Mouse (Mus musculus): ENCODE results near the gene Ifitm5. TPM values are rescaled to one million over a fixed set of nuclear protein-coding genes. Genes with fewer than 3 reads are reported as not detected.

Ifitm5 gene
- polyA plus RNA-seq, 1 experiment from 2014 or later, result 1.6 TPM

DNA sequence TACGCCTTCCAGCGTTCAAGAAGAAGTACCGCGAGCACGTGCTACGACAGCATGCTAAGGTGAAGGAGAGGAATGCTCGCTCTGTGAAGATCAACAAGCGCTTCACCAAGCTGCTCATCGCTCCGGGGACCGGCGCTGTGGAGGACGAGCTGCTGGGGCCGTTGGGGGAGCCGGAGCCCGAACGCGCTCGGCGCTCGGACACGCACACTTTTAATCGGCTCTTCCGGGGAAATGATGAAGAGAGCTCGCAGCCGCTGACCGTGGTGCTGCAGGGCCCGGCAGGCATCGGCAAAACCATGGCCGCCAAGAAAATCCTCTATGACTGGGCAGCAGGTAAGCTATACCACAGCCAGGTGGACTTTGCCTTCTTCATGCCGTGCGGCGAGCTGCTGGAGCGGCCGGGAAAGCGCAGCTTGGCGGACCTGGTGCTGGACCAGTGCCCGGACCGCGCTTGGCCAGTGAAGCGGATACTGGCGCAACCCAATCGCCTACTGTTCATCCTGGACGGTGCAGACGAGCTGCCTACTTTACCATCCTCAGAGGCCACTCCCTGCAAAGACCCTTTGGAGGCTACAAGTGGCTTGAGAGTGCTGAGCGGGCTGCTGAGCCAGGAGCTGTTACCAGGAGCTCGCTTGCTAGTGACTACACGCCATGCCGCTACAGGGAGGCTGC lies 27.6 kb downstream of the Ifitm5 start:
- H3K9me3 ChIP-seq (replicated peaks), result no peaks in the 10 kb centered on the region
- H3K27me3 ChIP-seq, result peaks cover 83% of the 10 kb centered on the region
- H3K4me3 ChIP-seq, result peak overlapping the region; percentile 37
- under 1% methylated on average over 49 of the region's 49 CpGs for WGBS
- no peaks in the 10 kb centered on the region for H3K36me3 ChIP-seq
- H3K27ac ChIP-seq, result no peak overlapping the region
- no peak for ATAC-seq (ENCODE audit: low FRiP score)
- H3K9ac ChIP-seq, result peak overlapping the region; percentile 44
- H3K4me1 ChIP-seq, result peaks cover 17% of the 10 kb centered on the region
- peak overlapping the region; percentile 87 for H3K4me2 ChIP-seq (replicated peaks)

DNA sequence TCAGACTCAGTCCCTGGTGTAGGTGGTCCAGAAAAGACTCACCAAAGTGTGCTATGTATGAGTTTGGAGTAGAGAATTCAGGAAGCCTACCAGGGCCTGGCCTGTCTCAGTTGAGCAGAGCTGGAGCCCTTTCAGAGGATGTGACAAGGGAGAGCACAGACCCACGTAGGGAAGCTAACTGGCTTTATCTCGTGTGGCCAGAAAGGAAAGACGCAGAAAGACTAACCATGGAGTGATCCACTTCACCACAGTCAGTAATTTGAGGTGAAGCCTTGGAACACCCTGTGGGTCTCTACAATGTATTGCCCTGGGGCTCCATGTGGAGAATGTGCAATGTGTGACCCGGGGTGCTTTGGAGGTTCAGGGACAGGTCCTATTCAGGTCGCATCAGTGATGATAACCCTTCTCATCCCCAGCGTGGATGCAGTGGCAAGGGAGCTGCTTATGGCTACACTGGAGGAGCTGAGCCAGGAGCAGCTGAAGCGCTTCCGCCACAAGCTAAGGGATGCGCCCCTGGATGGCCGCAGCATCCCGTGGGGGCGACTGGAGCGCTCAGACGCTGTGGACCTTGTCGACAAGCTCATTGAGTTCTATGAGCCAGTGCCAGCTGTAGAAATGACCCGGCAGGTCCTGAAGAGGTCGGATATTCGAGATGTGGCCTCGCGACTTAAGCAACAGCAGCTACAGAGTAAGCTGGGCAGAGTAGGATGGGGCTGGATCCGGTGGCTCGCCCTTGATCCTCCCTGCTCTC lies 28.7 kb downstream of the Ifitm5 start:
- Histone ChIP-seq H3K36me3 (no peaks in the 10 kb centered on the region), H3K4me1 (peaks cover 17% of the 10 kb centered on the region), H3K27ac (no peak overlapping the region), H3K9me3 (replicated peaks) (no peaks in the 10 kb centered on the region), H3K4me3 (no peak overlapping the region), H3K27me3 (peaks cover 82% of the 10 kb centered on the region), H3K4me2 (replicated peaks) (peak overlapping the region; percentile 87; the same call in 1 of the 2 replicates), H3K9ac (no peak overlapping the region)
- no peak for ATAC-seq (ENCODE audit: low FRiP score)
- WGBS, result 27% methylated on average over 22 of the region's 22 CpGs

- H3K4me2 ChIP-seq (replicated peaks), result peak within 1 kb of the TSS; percentile 87; the same call in 1 of the 2 replicates
- H3K36me3 ChIP-seq, result no peaks in the 10 kb centered on the region
- no peak within 1 kb of the TSS for H3K27ac ChIP-seq
- peaks cover 17% of the 10 kb centered on the region for H3K4me1 ChIP-seq
- ATAC-seq (ENCODE audit: low FRiP score), result no peak
- H3K4me3 ChIP-seq, result no peak within 1 kb of the TSS
- WGBS, result 80% methylated on average over 8 of the region's 8 CpGs
- H3K9ac ChIP-seq, result no peak within 1 kb of the TSS
- H3K9me3 ChIP-seq (replicated peaks), result no peaks in the 10 kb centered on the region
- peaks cover 78% of the 10 kb centered on the region for H3K27me3 ChIP-seq
These were observed 29.6 kb downstream of the Ifitm5 start, which contains the start of gene Nlrp6 for GRCm38 (mm10) chr7:140920418-140921029. TSS of gene Nlrp6 (plus strand) at chr7:140920902.

DNA sequence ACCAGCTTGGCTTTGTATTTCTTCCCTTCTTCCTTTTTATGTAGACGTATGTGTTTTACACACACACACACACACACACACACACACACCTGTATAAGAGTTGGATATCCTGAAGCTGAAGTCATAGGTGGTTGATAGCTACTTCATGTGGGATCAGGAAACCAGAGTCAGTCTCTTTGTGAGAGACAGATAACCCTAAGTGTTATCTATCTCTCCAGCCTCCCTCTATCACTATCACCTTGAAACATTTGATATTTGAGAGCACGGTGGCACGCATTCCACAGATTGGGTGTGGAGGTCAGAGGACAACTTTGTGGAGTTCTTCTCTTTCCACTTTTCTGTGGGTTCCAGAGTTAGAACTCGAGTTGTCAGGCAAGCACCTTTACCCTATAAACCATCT lies 30.2 kb downstream of the Ifitm5 start:
- H3K27ac ChIP-seq, result no peak overlapping the region
- WGBS, result 76% methylated on average over 4 of the region's 4 CpGs
- H3K9ac ChIP-seq, result no peak overlapping the region
- H3K4me1 ChIP-seq, result peaks cover 17% of the 10 kb centered on the region
- no peak overlapping the region for H3K4me3 ChIP-seq
- peaks cover 73% of the 10 kb centered on the region for H3K27me3 ChIP-seq
- ATAC-seq (ENCODE audit: low FRiP score), result no peak
- no peaks in the 10 kb centered on the region for H3K36me3 ChIP-seq
- no peaks in the 10 kb centered on the region for H3K9me3 ChIP-seq (replicated peaks)
- no peak overlapping the region for H3K4me2 ChIP-seq (replicated peaks)

- H3K4me3 ChIP-seq, result no peak overlapping the region
- no peak overlapping the region for H3K9ac ChIP-seq
- H3K4me1 ChIP-seq, result no peaks in the 10 kb centered on the region
- H3K4me2 ChIP-seq (replicated peaks), result no peak overlapping the region
- no peaks in the 10 kb centered on the region for H3K9me3 ChIP-seq (replicated peaks)
- no peak overlapping the region for H3K27ac ChIP-seq
- peaks cover 15% of the 10 kb centered on the region for H3K27me3 ChIP-seq
- no peaks in the 10 kb centered on the region for H3K36me3 ChIP-seq
- ATAC-seq (ENCODE audit: low FRiP score), result no peak
- 84% methylated on average over 8 of the region's 8 CpGs for WGBS
These were observed 35.9 kb downstream of the Ifitm5 start for GRCm38 (mm10) chr7:140914031-140914690.

DNA sequence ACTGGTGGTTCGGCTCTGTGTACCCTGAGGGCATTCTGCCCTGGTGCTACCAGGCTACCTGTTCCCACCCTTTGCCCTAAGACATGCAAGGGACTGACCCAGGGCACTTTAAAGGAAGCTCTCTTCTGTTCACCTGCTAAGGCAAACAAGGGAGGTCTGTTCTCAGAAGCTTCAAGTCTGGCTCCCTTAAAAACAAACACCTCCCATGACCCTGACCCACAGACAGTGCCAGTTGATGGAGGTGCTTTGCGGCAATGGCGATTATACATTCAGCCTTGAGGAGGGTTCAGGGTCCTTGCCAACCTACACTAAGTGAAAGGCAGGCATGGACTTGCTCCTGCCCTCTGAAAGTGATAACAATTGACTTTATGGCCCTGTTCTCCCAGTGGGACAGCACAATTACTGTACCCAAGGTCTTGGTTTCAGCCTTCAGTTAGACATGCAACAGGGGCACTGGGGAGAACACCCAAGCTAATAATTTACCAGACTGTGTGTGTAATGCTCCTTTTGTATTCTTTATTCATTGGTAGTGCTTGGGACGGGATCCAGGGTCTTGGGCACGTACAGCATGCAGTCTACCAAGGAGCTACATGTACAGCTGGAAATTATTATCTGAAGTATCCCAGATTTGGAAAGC lies 37.1 kb downstream of the Ifitm5 start:
- peaks cover 4% of the 10 kb centered on the region; the same call in 1 of the 2 replicates for H3K4me1 ChIP-seq
- no peaks in the 10 kb centered on the region for H3K9me3 ChIP-seq (replicated peaks)
- no peak overlapping the region for H3K27ac ChIP-seq
- no peak for ATAC-seq (ENCODE audit: low FRiP score)
- no peak overlapping the region for H3K4me3 ChIP-seq
- H3K36me3 ChIP-seq, result no peaks in the 10 kb centered on the region
- 64% methylated on average over 5 of the region's 5 CpGs for WGBS
- no peak overlapping the region for H3K9ac ChIP-seq
- peaks cover 7% of the 10 kb centered on the region for H3K27me3 ChIP-seq
- H3K4me2 ChIP-seq (replicated peaks), result no peak overlapping the region

GRCm38 (mm10) chr7:140912293-140912692 lies 37.8 kb downstream of the Ifitm5 start:
- Histone ChIP-seq H3K9ac (no peak overlapping the region), H3K4me3 (no peak overlapping the region), H3K4me2 (replicated peaks) (no peak overlapping the region), H3K9me3 (replicated peaks) (no peaks in the 10 kb centered on the region), H3K36me3 (no peaks in the 10 kb centered on the region), H3K27me3 (0 out of 2 replicates have a peak, but pooled peaks cover under 1% of the 10 kb centered on the region), H3K27ac (no peak overlapping the region), H3K4me1 (peaks cover 4% of the 10 kb centered on the region; the same call in 1 of the 2 replicates)
- WGBS, result 75% methylated on average over 3 of the region's 3 CpGs
- ATAC-seq (ENCODE audit: low FRiP score), result no peak

DNA sequence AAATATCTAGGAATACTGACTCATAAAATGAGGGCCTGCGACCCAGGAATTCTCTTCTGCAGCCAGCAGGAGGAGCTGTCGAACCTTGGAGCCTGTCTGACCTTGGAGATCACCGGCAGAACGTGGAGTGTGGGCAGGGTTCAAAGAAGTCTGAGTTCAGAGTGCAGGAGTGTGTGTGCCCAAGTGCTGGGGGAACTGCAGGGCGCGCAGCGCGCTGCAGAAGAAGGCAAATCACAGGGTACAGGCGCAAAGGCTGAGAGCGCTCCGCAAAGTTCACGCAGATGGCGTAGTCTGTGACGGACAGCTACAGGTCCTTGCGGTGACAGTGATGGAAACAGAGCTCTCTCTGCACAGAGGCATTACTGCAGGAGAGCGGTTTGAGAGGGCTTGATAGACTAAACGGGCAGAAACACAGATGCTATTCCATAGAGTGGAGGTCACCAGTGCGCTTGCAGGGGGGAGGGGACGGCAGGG lies 41.4 kb downstream of the Ifitm5 start:
- H3K9ac ChIP-seq, result peak overlapping the region; percentile 39; the same call in 1 of the 2 replicates
- ATAC-seq (ENCODE audit: low FRiP score), result peak; percentile 56
- 1% methylated on average over 19 of the region's 19 CpGs for WGBS

GRCm38 (mm10) chr7:140908181-140908580 lies 41.9 kb downstream of the Ifitm5 start:
- no peak overlapping the region for H3K27ac ChIP-seq
- ATAC-seq (ENCODE audit: low FRiP score), result no peak
- no peaks in the 10 kb centered on the region for H3K27me3 ChIP-seq
- WGBS, result 49% methylated on average over 7 of the region's 7 CpGs
- no peak overlapping the region for H3K4me3 ChIP-seq
- no peaks in the 10 kb centered on the region for H3K36me3 ChIP-seq
- no peaks in the 10 kb centered on the region for H3K9me3 ChIP-seq (replicated peaks)
- H3K4me2 ChIP-seq (replicated peaks), result no peak overlapping the region
- no peak overlapping the region for H3K9ac ChIP-seq
- peaks cover 4% of the 10 kb centered on the region; the same call in 1 of the 2 replicates for H3K4me1 ChIP-seq

More for the DNA sequence above, 41.4 kb downstream of the Ifitm5 start:
- H3K4me2 ChIP-seq (replicated peaks), result peak overlapping the region; percentile 76
- no peaks in the 10 kb centered on the region for H3K36me3 ChIP-seq
- no peak overlapping the region for H3K27ac ChIP-seq
- no peaks in the 10 kb centered on the region for H3K27me3 ChIP-seq
- no peaks in the 10 kb centered on the region for H3K9me3 ChIP-seq (replicated peaks)
- peaks cover 4% of the 10 kb centered on the region; the same call in 1 of the 2 replicates for H3K4me1 ChIP-seq
- peak overlapping the region; percentile 35 for H3K4me3 ChIP-seq

DNA sequence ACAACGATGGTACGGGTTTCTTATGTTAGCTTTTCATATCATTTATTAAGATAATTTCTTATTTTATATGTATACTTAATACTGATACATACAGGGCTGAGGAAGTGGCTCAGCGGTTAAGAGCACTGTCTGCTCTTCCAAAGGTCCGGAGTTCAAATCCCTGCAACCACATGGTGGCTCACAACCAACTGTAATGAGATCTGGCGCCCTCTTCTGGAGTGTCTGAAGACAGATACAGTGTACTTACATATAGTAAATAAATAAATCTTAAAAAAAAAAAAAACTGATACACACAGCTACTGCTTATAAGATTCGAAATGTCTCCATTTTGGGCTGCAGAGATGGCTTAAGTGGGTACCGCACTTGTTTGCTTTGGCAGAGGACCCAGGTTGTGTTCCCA lies 42.4 kb downstream of the Ifitm5 start:
- Histone ChIP-seq H3K9ac (no peak overlapping the region), H3K4me1 (peaks cover 7% of the 10 kb centered on the region; the same call in 1 of the 2 replicates), H3K9me3 (replicated peaks) (no peaks in the 10 kb centered on the region), H3K4me3 (no peak overlapping the region), H3K36me3 (no peaks in the 10 kb centered on the region), H3K27ac (no peak overlapping the region), H3K27me3 (no peaks in the 10 kb centered on the region), H3K4me2 (replicated peaks) (no peak overlapping the region)
- ATAC-seq (ENCODE audit: low FRiP score), result no peak
- 85% methylated on average over 7 of the region's 7 CpGs for WGBS

DNA sequence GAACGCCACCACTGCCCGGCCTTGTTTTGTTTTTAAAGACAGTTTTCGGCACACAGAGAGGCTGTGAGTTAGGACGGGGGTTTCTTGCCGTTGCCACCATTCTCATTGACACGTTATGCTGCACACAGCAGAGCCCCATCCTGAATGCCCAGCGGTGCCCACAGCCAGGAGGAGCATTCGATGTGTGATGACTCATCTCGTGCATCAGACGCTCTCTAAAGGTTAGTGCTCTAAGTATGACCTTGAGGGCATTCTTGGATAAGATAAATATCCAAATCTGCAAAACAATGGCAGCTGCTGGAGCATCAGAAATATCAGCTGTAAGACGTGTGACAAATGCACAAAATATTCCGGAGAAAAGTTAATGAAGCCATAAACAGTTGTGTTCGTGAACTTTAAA lies 43.0 kb downstream of the Ifitm5 start:
- H3K36me3 ChIP-seq, result no peaks in the 10 kb centered on the region
- no peak overlapping the region for H3K9ac ChIP-seq
- no peak for ATAC-seq (ENCODE audit: low FRiP score)
- 86% methylated on average over 13 of the region's 13 CpGs for WGBS
- no peaks in the 10 kb centered on the region for H3K27me3 ChIP-seq
- peaks cover 7% of the 10 kb centered on the region; the same call in 1 of the 2 replicates for H3K4me1 ChIP-seq
- no peak overlapping the region for H3K4me3 ChIP-seq
- no peak overlapping the region for H3K27ac ChIP-seq
- no peak overlapping the region for H3K4me2 ChIP-seq (replicated peaks)
- H3K9me3 ChIP-seq (replicated peaks), result no peaks in the 10 kb centered on the region

Measured in hindbrain, embryonic 12.5 days (tissue).